Mouse (Mus musculus): ENCODE data around the gene Lpxn. TPM values are rescaled to one million over a fixed set of nuclear protein-coding genes. Genes with fewer than 3 reads are reported as not detected.

Gene Lpxn
- total and polyA plus RNA-seq, 2 experiments from 2014 or later: 1.1 to 1.8 TPM

- Histone ChIP-seq H3K9ac (replicated peaks; ENCODE audit: low read length) (peak overlapping the region; percentile 99), H3K4me1 (ENCODE audit: insufficient read depth, low read length) (peaks cover 5% of the 10 kb centered on the region; the same call in 1 of the 2 replicates), H3K4me2 (ENCODE audit: low read depth, low read length) (peak overlapping the region; percentile 69), H3K36me3 (ENCODE audit: insufficient read depth, low read length) (no peaks in the 10 kb centered on the region), H3K9me3 (ENCODE audit: low read length) (no peaks in the 10 kb centered on the region), H3K27ac (peak overlapping the region; percentile 100), H3K27me3 (ENCODE audit: insufficient read depth, low read length) (no peaks in the 10 kb centered on the region), H3K4me3 (ENCODE audit: low read length) (peak overlapping the region; percentile 97)
- 0% methylated on average over 17 of the region's 63 CpGs for WGBS
- DNase-seq (ENCODE audit: low spot score) (no peak), ATAC-seq (peak; percentile 25)
- TF ChIP-seq CTCF (IDR thresholded peaks at IDR 0.05; ENCODE audit: low read depth): no peak
Observed at GRCm38 (mm10) chr19:12795110-12795509, 883 bp upstream of the Lpxn start.

GRCm38 (mm10) chr19:12796328-12796931 is 437 bp downstream of the Lpxn start:
- ATAC-seq (no peak), DNase-seq (ENCODE audit: low spot score) (peak; percentile 57)
- no peaks in the 10 kb centered on the region for H3K27me3 ChIP-seq (ENCODE audit: insufficient read depth, low read length)
- H3K4me1 ChIP-seq (ENCODE audit: insufficient read depth, low read length): peaks cover 5% of the 10 kb centered on the region; the same call in 1 of the 2 replicates
- peak overlapping the region; percentile 86 for H3K4me2 ChIP-seq (ENCODE audit: low read depth, low read length)
- peak overlapping the region; percentile 99 for H3K9ac ChIP-seq (replicated peaks; ENCODE audit: low read length)
- no peak; the same call in 1 of the 2 replicates for TF ChIP-seq CTCF (IDR thresholded peaks at IDR 0.05; ENCODE audit: low read depth)
- H3K36me3 ChIP-seq (ENCODE audit: insufficient read depth, low read length): no peaks in the 10 kb centered on the region
- H3K27ac ChIP-seq: peak overlapping the region; percentile 100
- H3K9me3 ChIP-seq (ENCODE audit: low read length): no peaks in the 10 kb centered on the region
- 0% methylated on average over 29 of the region's 29 CpGs for WGBS
- H3K4me3 ChIP-seq (ENCODE audit: low read length): peak overlapping the region; percentile 97

GRCm38 (mm10) chr19:12797071-12797470 is 1.1 kb downstream of the Lpxn start:
- Histone ChIP-seq H3K4me2 (ENCODE audit: low read depth, low read length) (peak overlapping the region; percentile 86), H3K27ac (peak overlapping the region; percentile 100), H3K27me3 (ENCODE audit: insufficient read depth, low read length) (no peaks in the 10 kb centered on the region), H3K9ac (replicated peaks; ENCODE audit: low read length) (peak overlapping the region; percentile 99; the same call in 1 of the 2 replicates), H3K36me3 (ENCODE audit: insufficient read depth, low read length) (no peaks in the 10 kb centered on the region), H3K4me3 (ENCODE audit: low read length) (peak overlapping the region; percentile 97), H3K4me1 (ENCODE audit: insufficient read depth, low read length) (peaks cover 5% of the 10 kb centered on the region; the same call in 1 of the 2 replicates), H3K9me3 (ENCODE audit: low read length) (no peaks in the 10 kb centered on the region)
- DNase-seq (ENCODE audit: low spot score): peak; percentile 76
- ATAC-seq: no peak
- peak; percentile 61 for TF ChIP-seq CTCF (IDR thresholded peaks at IDR 0.05; ENCODE audit: low read depth)
- WGBS: under 1% methylated on average over 7 of the region's 7 CpGs

- no peak for TF ChIP-seq CTCF (IDR thresholded peaks at IDR 0.05; ENCODE audit: low read depth)
- Histone ChIP-seq H3K4me2 (ENCODE audit: low read depth, low read length) (no peak overlapping the region), H3K9ac (replicated peaks; ENCODE audit: low read length) (no peak overlapping the region), H3K9me3 (ENCODE audit: low read length) (no peaks in the 10 kb centered on the region), H3K27me3 (ENCODE audit: insufficient read depth, low read length) (no peaks in the 10 kb centered on the region), H3K4me1 (ENCODE audit: insufficient read depth, low read length) (no peaks in the 10 kb centered on the region), H3K27ac (no peak overlapping the region), H3K36me3 (ENCODE audit: insufficient read depth, low read length) (no peaks in the 10 kb centered on the region), H3K4me3 (ENCODE audit: low read length) (no peak overlapping the region)
- WGBS: 74% methylated on average over 4 of the region's 4 CpGs
- DNase-seq (ENCODE audit: low spot score): no peak
- ATAC-seq: no peak
Observed at GRCm38 (mm10) chr19:12798404-12798803, 2.4 kb downstream of the Lpxn start.

GRCm38 (mm10) chr19:12799081-12799480 is 3.1 kb downstream of the Lpxn start:
- Histone ChIP-seq H3K4me3 (ENCODE audit: low read length) (no peak overlapping the region), H3K9me3 (ENCODE audit: low read length) (no peaks in the 10 kb centered on the region), H3K4me2 (ENCODE audit: low read depth, low read length) (no peak overlapping the region), H3K27ac (no peak overlapping the region), H3K4me1 (ENCODE audit: insufficient read depth, low read length) (no peaks in the 10 kb centered on the region), H3K27me3 (ENCODE audit: insufficient read depth, low read length) (no peaks in the 10 kb centered on the region), H3K36me3 (ENCODE audit: insufficient read depth, low read length) (no peaks in the 10 kb centered on the region), H3K9ac (replicated peaks; ENCODE audit: low read length) (no peak overlapping the region)
- no peak for DNase-seq (ENCODE audit: low spot score)
- 91% methylated on average over 3 of the region's 3 CpGs for WGBS
- TF ChIP-seq CTCF (IDR thresholded peaks at IDR 0.05; ENCODE audit: low read depth): no peak
- no peak for ATAC-seq

GRCm38 (mm10) chr19:12800621-12801020 is 4.6 kb downstream of the Lpxn start:
- H3K27ac ChIP-seq: no peak overlapping the region
- TF ChIP-seq CTCF (IDR thresholded peaks at IDR 0.05; ENCODE audit: low read depth): no peak
- 79% methylated on average over 2 of the region's 2 CpGs for WGBS
- H3K36me3 ChIP-seq (ENCODE audit: insufficient read depth, low read length): no peaks in the 10 kb centered on the region
- no peaks in the 10 kb centered on the region for H3K9me3 ChIP-seq (ENCODE audit: low read length)
- DNase-seq (ENCODE audit: low spot score): no peak
- no peaks in the 10 kb centered on the region for H3K27me3 ChIP-seq (ENCODE audit: insufficient read depth, low read length)
- H3K9ac ChIP-seq (replicated peaks; ENCODE audit: low read length): no peak overlapping the region
- no peak overlapping the region for H3K4me2 ChIP-seq (ENCODE audit: low read depth, low read length)
- H3K4me1 ChIP-seq (ENCODE audit: insufficient read depth, low read length): no peaks in the 10 kb centered on the region
- no peak for ATAC-seq
- H3K4me3 ChIP-seq (ENCODE audit: low read length): no peak overlapping the region

GRCm38 (mm10) chr19:12801046-12801445 is 5.1 kb downstream of the Lpxn start:
- ATAC-seq: no peak
- no peak overlapping the region for H3K9ac ChIP-seq (replicated peaks; ENCODE audit: low read length)
- no peaks in the 10 kb centered on the region for H3K36me3 ChIP-seq (ENCODE audit: insufficient read depth, low read length)
- H3K9me3 ChIP-seq (ENCODE audit: low read length): no peaks in the 10 kb centered on the region
- H3K27ac ChIP-seq: no peak overlapping the region
- no peak for TF ChIP-seq CTCF (IDR thresholded peaks at IDR 0.05; ENCODE audit: low read depth)
- H3K4me1 ChIP-seq (ENCODE audit: insufficient read depth, low read length): no peaks in the 10 kb centered on the region
- no peaks in the 10 kb centered on the region for H3K27me3 ChIP-seq (ENCODE audit: insufficient read depth, low read length)
- H3K4me2 ChIP-seq (ENCODE audit: low read depth, low read length): no peak overlapping the region
- no peak overlapping the region for H3K4me3 ChIP-seq (ENCODE audit: low read length)
- no peak for DNase-seq (ENCODE audit: low spot score)
- WGBS: 79% methylated on average over 3 of the region's 3 CpGs

Data from hindbrain, postnatal 0 days (tissue).